Mouse (Mus musculus) stomach, postnatal 0 days (tissue): ENCODE data around the gene Igfals.

Source experiments
- CTCF ChIP-seq: IDR thresholded peaks from 2 replicates; pipeline ENCODE4 v1.5.1; 2016; ENCODE audit warnings: antibody characterized with exemption, low read depth, mild to moderate bottlenecking, moderate library complexity
- EP300 ChIP-seq: optimal IDR thresholded peaks from 2 replicates; pipeline ENCODE3; 2016; ENCODE audit warnings: antibody characterized with exemption

DNA sequence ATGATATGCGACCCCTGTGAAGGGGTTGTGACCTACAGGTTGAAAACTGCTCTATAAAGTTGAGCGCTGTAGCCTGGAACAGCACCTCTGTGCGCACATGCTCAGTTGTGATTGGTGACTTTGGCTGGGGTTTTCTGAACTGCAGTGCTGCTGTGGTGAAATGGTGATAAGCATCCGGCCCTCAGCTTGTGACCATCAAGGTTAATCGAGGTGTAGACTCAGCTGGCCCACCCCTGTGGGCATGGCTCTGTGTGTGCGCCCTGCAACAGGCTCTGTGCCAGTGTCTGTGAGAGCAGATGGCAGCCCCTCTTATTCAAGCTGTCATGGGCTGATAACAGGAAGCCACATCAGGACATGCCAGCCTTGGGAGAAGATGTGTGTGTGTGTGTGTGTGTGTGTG is 6.8 kb upstream of the Igfals start:
- TF ChIP-seq CTCF = no peak
- TF ChIP-seq EP300 = no peak
